Mouse (Mus musculus): Measurements from ENCODE around the gene Tmem95. TPM values are rescaled to one million over a fixed set of nuclear protein-coding genes. Genes with fewer than 3 reads are reported as not detected.

Tmem95 gene
- polyA plus RNA-seq, 1 experiment from 2014 or later = not detected

- ATAC-seq (ENCODE audit: low FRiP score) = no peak
- H3K36me3 ChIP-seq = peaks cover 46% of the 10 kb centered on the region
- no peak overlapping the region for H3K4me3 ChIP-seq
- WGBS = 94% methylated on average over 9 of the region's 9 CpGs
- H3K27me3 ChIP-seq = no peaks in the 10 kb centered on the region
- no peak overlapping the region for H3K4me2 ChIP-seq (replicated peaks)
- H3K9me3 ChIP-seq (replicated peaks) = no peaks in the 10 kb centered on the region
- H3K9ac ChIP-seq = no peak overlapping the region
- H3K27ac ChIP-seq = no peak overlapping the region
- peaks cover 34% of the 10 kb centered on the region for H3K4me1 ChIP-seq
Observed at GRCm38 (mm10) chr11:69849128-69849527, 28.7 kb downstream of the Tmem95 start.

- Histone ChIP-seq H3K4me1 (peaks cover 32% of the 10 kb centered on the region), H3K4me3 (peak overlapping the region; percentile 71), H3K27ac (0 out of 2 replicates have a peak overlapping the region, but pooled peaks have one; percentile 97), H3K36me3 (peaks cover 46% of the 10 kb centered on the region), H3K4me2 (replicated peaks) (peak overlapping the region; percentile 77), H3K9me3 (replicated peaks) (no peaks in the 10 kb centered on the region), H3K9ac (no peak overlapping the region; the same call in 1 of the 2 replicates), H3K27me3 (no peaks in the 10 kb centered on the region)
- WGBS = 98% methylated on average over 6 of the region's 6 CpGs
- ATAC-seq (ENCODE audit: low FRiP score) = no peak
Observed at GRCm38 (mm10) chr11:69848021-69848420, 29.8 kb downstream of the Tmem95 start.

GRCm38 (mm10) chr11:69846738-69847688, 30.8 kb downstream of the Tmem95 start:
- Histone ChIP-seq H3K36me3 (peaks cover 40% of the 10 kb centered on the region), H3K27me3 (no peaks in the 10 kb centered on the region), H3K9ac (peak overlapping the region; percentile 86), H3K4me3 (peak overlapping the region; percentile 71), H3K4me1 (peaks cover 29% of the 10 kb centered on the region), H3K27ac (peak overlapping the region; percentile 97), H3K4me2 (replicated peaks) (peak overlapping the region; percentile 77), H3K9me3 (replicated peaks) (no peaks in the 10 kb centered on the region)
- WGBS = 12% methylated on average over 36 of the region's 37 CpGs
- peak; percentile 52 for ATAC-seq (ENCODE audit: low FRiP score)

- peaks cover 29% of the 10 kb centered on the region for H3K4me1 ChIP-seq
- no peaks in the 10 kb centered on the region for H3K27me3 ChIP-seq
- H3K9me3 ChIP-seq (replicated peaks) = no peaks in the 10 kb centered on the region
- peaks cover 33% of the 10 kb centered on the region for H3K36me3 ChIP-seq
- ATAC-seq (ENCODE audit: low FRiP score) = peak; percentile 88
- peak within 1 kb of the TSS; percentile 71 for H3K4me3 ChIP-seq
- under 1% methylated on average over 37 of the region's 38 CpGs for WGBS
- peak within 1 kb of the TSS; percentile 97 for H3K27ac ChIP-seq
- peak within 1 kb of the TSS; percentile 86 for H3K9ac ChIP-seq
- peak within 1 kb of the TSS; percentile 77 for H3K4me2 ChIP-seq (replicated peaks)
Observed at GRCm38 (mm10) chr11:69846198-69846680, 31.6 kb downstream of the Tmem95 start, which contains the start of gene Plscr3. TSS of gene Plscr3 (plus strand) at chr11:69846376.

- Histone ChIP-seq H3K27me3 (peaks cover 3% of the 10 kb centered on the region; the same call in 1 of the 2 replicates), H3K36me3 (0 out of 2 replicates have a peak, but pooled peaks cover 2% of the 10 kb centered on the region), H3K4me3 (peak overlapping the region; percentile 88), H3K9me3 (replicated peaks) (no peaks in the 10 kb centered on the region), H3K27ac (peak overlapping the region; percentile 97), H3K9ac (peak overlapping the region; percentile 73), H3K4me1 (peaks cover 35% of the 10 kb centered on the region), H3K4me2 (replicated peaks) (peak overlapping the region; percentile 97)
- WGBS = 4% methylated on average over 7 of the region's 7 CpGs
- ATAC-seq (ENCODE audit: low FRiP score) = 0 out of 2 replicates have a peak, but pooled peaks have one; percentile 1
Observed at GRCm38 (mm10) chr11:69838714-69839104, 39.1 kb downstream of the Tmem95 start.

- H3K9ac ChIP-seq = peak within 1 kb of the TSS; percentile 98
- no peaks in the 10 kb centered on the region for H3K9me3 ChIP-seq (replicated peaks)
- ATAC-seq (ENCODE audit: low FRiP score) = peak; percentile 89
- peak within 1 kb of the TSS; percentile 97 for H3K4me2 ChIP-seq (replicated peaks)
- peaks cover 38% of the 10 kb centered on the region for H3K4me1 ChIP-seq
- peaks cover 8% of the 10 kb centered on the region; the same call in 1 of the 2 replicates for H3K36me3 ChIP-seq
- peak within 1 kb of the TSS; percentile 97 for H3K27ac ChIP-seq
- WGBS = under 1% methylated on average over 34 of the region's 34 CpGs
- peak within 1 kb of the TSS; percentile 88 for H3K4me3 ChIP-seq
- H3K27me3 ChIP-seq = peaks cover 9% of the 10 kb centered on the region; the same call in 1 of the 2 replicates
Observed at GRCm38 (mm10) chr11:69837952-69838713, 39.7 kb downstream of the Tmem95 start, which contains the start of gene Tmem256. TSS of gene Tmem256 (plus strand) at chr11:69838514.

GRCm38 (mm10) chr11:69837604-69837951, 40.2 kb downstream of the Tmem95 start, which contains the start of gene Nlgn2:
TSS of gene Nlgn2 (minus strand) at chr11:69837784.
- Histone ChIP-seq H3K4me3 (peak within 1 kb of the TSS; percentile 88), H3K27ac (peak within 1 kb of the TSS; percentile 97), H3K9ac (peak within 1 kb of the TSS; percentile 98), H3K36me3 (peaks cover 14% of the 10 kb centered on the region), H3K27me3 (peaks cover 12% of the 10 kb centered on the region; the same call in 1 of the 2 replicates), H3K4me1 (peaks cover 40% of the 10 kb centered on the region), H3K9me3 (replicated peaks) (no peaks in the 10 kb centered on the region), H3K4me2 (replicated peaks) (peak within 1 kb of the TSS; percentile 97)
- WGBS = under 1% methylated on average over 32 of the region's 32 CpGs
- ATAC-seq (ENCODE audit: low FRiP score) = peak; percentile 68; the same call in 1 of the 2 replicates

GRCm38 (mm10) chr11:69836703-69837576, 40.9 kb downstream of the Tmem95 start:
- peak overlapping the region; percentile 88 for H3K4me3 ChIP-seq
- H3K9me3 ChIP-seq (replicated peaks) = no peaks in the 10 kb centered on the region
- peak overlapping the region; percentile 98 for H3K9ac ChIP-seq
- peaks cover 20% of the 10 kb centered on the region for H3K36me3 ChIP-seq
- peak overlapping the region; percentile 97 for H3K27ac ChIP-seq
- peak; percentile 12 for ATAC-seq (ENCODE audit: low FRiP score)
- 2% methylated on average over 38 of the region's 52 CpGs for WGBS
- peak overlapping the region; percentile 97 for H3K4me2 ChIP-seq (replicated peaks)
- H3K27me3 ChIP-seq = peaks cover 12% of the 10 kb centered on the region; the same call in 1 of the 2 replicates
- peaks cover 40% of the 10 kb centered on the region for H3K4me1 ChIP-seq

- H3K4me1 ChIP-seq = peaks cover 44% of the 10 kb centered on the region
- H3K27me3 ChIP-seq = peaks cover 12% of the 10 kb centered on the region; the same call in 1 of the 2 replicates
- ATAC-seq (ENCODE audit: low FRiP score) = no peak
- H3K4me2 ChIP-seq (replicated peaks) = peak overlapping the region; percentile 97
- H3K27ac ChIP-seq = peak overlapping the region; percentile 97
- H3K9ac ChIP-seq = peak overlapping the region; percentile 98
- 2% methylated on average over 4 of the region's 4 CpGs for WGBS
- no peaks in the 10 kb centered on the region for H3K9me3 ChIP-seq (replicated peaks)
- peaks cover 30% of the 10 kb centered on the region for H3K36me3 ChIP-seq
- H3K4me3 ChIP-seq = peak overlapping the region; percentile 88
Observed at GRCm38 (mm10) chr11:69835966-69836335, 41.9 kb downstream of the Tmem95 start.

- H3K27ac ChIP-seq = peak overlapping the region; percentile 97
- H3K9ac ChIP-seq = peak overlapping the region; percentile 98
- no peak for ATAC-seq (ENCODE audit: low FRiP score)
- H3K4me3 ChIP-seq = peak overlapping the region; percentile 88
- H3K27me3 ChIP-seq = peaks cover 12% of the 10 kb centered on the region; the same call in 1 of the 2 replicates
- peak overlapping the region; percentile 97 for H3K4me2 ChIP-seq (replicated peaks)
- peaks cover 33% of the 10 kb centered on the region for H3K36me3 ChIP-seq
- peaks cover 46% of the 10 kb centered on the region for H3K4me1 ChIP-seq
- 1% methylated on average over 9 of the region's 9 CpGs for WGBS
- H3K9me3 ChIP-seq (replicated peaks) = no peaks in the 10 kb centered on the region
Observed at GRCm38 (mm10) chr11:69835326-69835965, 42.4 kb downstream of the Tmem95 start.

All from hindbrain, embryonic 12.5 days (tissue).